Mouse (Mus musculus): Measurements from ENCODE around the gene Fgf12.

DNA sequence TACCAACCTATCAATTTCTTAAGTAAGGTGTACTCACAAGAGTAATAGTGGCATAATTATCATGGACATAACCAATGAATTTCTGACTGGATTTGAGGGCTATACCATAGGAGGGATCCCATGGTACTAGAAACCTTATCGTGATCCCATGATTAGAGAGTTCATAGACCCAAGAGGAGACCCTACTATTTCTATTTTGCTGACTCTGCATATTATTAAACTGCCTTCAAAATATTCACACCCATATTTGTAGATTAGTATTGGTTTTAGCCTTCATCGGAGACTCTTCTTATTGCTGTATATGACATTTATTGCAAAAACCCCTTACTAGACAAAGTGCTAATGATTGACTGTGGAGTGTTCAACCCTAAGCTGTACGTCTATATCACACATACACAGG lies 107.8 kb downstream of the Fgf12 start:
- no peak for TF ChIP-seq CTCF (IDR thresholded peaks at IDR 0.05; ENCODE audit: low read depth, low read length)
- no peak for TF ChIP-seq POLR2A (IDR thresholded peaks at IDR 0.05; ENCODE audit: extremely low read depth, insufficient read depth, low read length)
